Mouse (Mus musculus): ENCODE data around the gene Rbp2. TPM values are rescaled to one million over a fixed set of nuclear protein-coding genes. Genes with fewer than 3 reads are reported as not detected.
A peak's percentile ranks its signal among the peaks of the same experiment; 100 is the strongest.

The Rbp2 gene
- polyA plus RNA-seq, 2 experiments = 3.3 to 4.9 TPM

GRCm38 (mm10) chr9:98450976-98451375, 34.9 kb upstream of the Rbp2 start:
- no peaks in the 10 kb centered on the region for H3K27me3 ChIP-seq (ENCODE audit: control insufficient read depth, insufficient read depth, low read length)
- peaks cover 4% of the 10 kb centered on the region; the same call in 1 of the 2 replicates for H3K36me3 ChIP-seq (ENCODE audit: control insufficient read depth, insufficient read depth, low read length)
- peak; percentile 46 for DNase-seq (ENCODE audit: low spot score)
- ATAC-seq (ENCODE audit: low FRiP score, low read depth) = no peak
- H3K4me1 ChIP-seq (ENCODE audit: control insufficient read depth, insufficient read depth, low read length) = no peaks in the 10 kb centered on the region
- no peak overlapping the region for H3K4me2 ChIP-seq (replicated peaks; ENCODE audit: low read depth, low read length, severe bottlenecking)
- 56% methylated on average over 1 of the region's 1 CpGs for WGBS
- no peak for TF ChIP-seq POLR2A (IDR thresholded peaks at IDR 0.05; ENCODE audit: borderline replicate concordance, extremely low read depth, insufficient read depth, insufficient read length)
- H3K9ac ChIP-seq (ENCODE audit: low read depth, low read length, severe bottlenecking) = no peak overlapping the region
- H3K27ac ChIP-seq (replicated peaks; ENCODE audit: low read depth, low read length) = no peak overlapping the region
- no peak overlapping the region for H3K4me3 ChIP-seq (replicated peaks; ENCODE audit: low read length)
- no peaks in the 10 kb centered on the region for H3K9me3 ChIP-seq (ENCODE audit: control insufficient read depth, low read length)

- Histone ChIP-seq H3K4me1 (ENCODE audit: control insufficient read depth, insufficient read depth, low read length) (no peaks in the 10 kb centered on the region), H3K36me3 (ENCODE audit: control insufficient read depth, insufficient read depth, low read length) (no peaks in the 10 kb centered on the region), H3K27me3 (ENCODE audit: control insufficient read depth, insufficient read depth, low read length) (no peaks in the 10 kb centered on the region), H3K4me3 (replicated peaks; ENCODE audit: low read length) (no peak overlapping the region), H3K9me3 (ENCODE audit: control insufficient read depth, low read length) (no peaks in the 10 kb centered on the region), H3K27ac (replicated peaks; ENCODE audit: low read depth, low read length) (no peak overlapping the region), H3K4me2 (replicated peaks; ENCODE audit: low read depth, low read length, severe bottlenecking) (no peak overlapping the region), H3K9ac (ENCODE audit: low read depth, low read length, severe bottlenecking) (no peak overlapping the region)
- DNase-seq (ENCODE audit: low spot score) = no peak
- 60% methylated on average over 2 of the region's 2 CpGs for WGBS
- no peak for ATAC-seq (ENCODE audit: low FRiP score, low read depth)
- TF ChIP-seq POLR2A (IDR thresholded peaks at IDR 0.05; ENCODE audit: borderline replicate concordance, extremely low read depth, insufficient read depth, insufficient read length) = no peak
These were observed 19.2 kb upstream of the Rbp2 start for GRCm38 (mm10) chr9:98466709-98467108.

- Histone ChIP-seq H3K27me3 (ENCODE audit: control insufficient read depth, insufficient read depth, low read length) (no peaks in the 10 kb centered on the region), H3K36me3 (ENCODE audit: control insufficient read depth, insufficient read depth, low read length) (no peaks in the 10 kb centered on the region), H3K4me3 (replicated peaks; ENCODE audit: low read length) (no peak overlapping the region), H3K4me1 (ENCODE audit: control insufficient read depth, insufficient read depth, low read length) (no peaks in the 10 kb centered on the region), H3K9ac (ENCODE audit: low read depth, low read length, severe bottlenecking) (no peak overlapping the region), H3K27ac (replicated peaks; ENCODE audit: low read depth, low read length) (no peak overlapping the region), H3K4me2 (replicated peaks; ENCODE audit: low read depth, low read length, severe bottlenecking) (no peak overlapping the region), H3K9me3 (ENCODE audit: control insufficient read depth, low read length) (no peaks in the 10 kb centered on the region)
- 79% methylated on average over 2 of the region's 2 CpGs for WGBS
- DNase-seq (ENCODE audit: low spot score) = no peak
- no peak for TF ChIP-seq POLR2A (IDR thresholded peaks at IDR 0.05; ENCODE audit: borderline replicate concordance, extremely low read depth, insufficient read depth, insufficient read length)
- ATAC-seq (ENCODE audit: low FRiP score, low read depth) = no peak
These were observed 5.7 kb upstream of the Rbp2 start for GRCm38 (mm10) chr9:98480172-98480749.

DNA sequence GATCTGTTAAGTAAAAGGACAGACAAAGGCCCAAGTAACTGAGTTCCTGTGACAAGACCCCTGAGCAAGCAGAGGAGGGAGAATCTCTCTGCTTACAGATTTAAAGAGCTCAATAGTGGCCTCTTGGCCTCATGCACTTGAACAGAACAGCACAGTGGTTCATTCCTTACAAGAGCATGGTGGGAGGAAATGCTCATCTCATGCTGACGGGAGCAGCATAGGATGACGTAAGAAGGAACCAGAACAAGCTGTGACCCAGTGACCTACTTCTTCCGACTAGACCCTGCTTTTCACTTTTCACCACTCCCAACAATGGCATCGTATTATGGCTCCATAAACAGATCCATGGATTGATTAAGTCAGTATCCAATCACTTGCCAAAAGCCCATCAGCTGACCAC, 3.7 kb upstream of the Rbp2 start:
- DNase-seq (ENCODE audit: low spot score) (no peak), ATAC-seq (ENCODE audit: low FRiP score, low read depth) (no peak)
- Histone ChIP-seq H3K27me3 (ENCODE audit: control insufficient read depth, insufficient read depth, low read length) (no peaks in the 10 kb centered on the region), H3K4me3 (replicated peaks; ENCODE audit: low read length) (no peak overlapping the region), H3K27ac (replicated peaks; ENCODE audit: low read depth, low read length) (no peak overlapping the region), H3K4me1 (ENCODE audit: control insufficient read depth, insufficient read depth, low read length) (no peaks in the 10 kb centered on the region), H3K9ac (ENCODE audit: low read depth, low read length, severe bottlenecking) (no peak overlapping the region), H3K9me3 (ENCODE audit: control insufficient read depth, low read length) (no peaks in the 10 kb centered on the region), H3K4me2 (replicated peaks; ENCODE audit: low read depth, low read length, severe bottlenecking) (no peak overlapping the region), H3K36me3 (ENCODE audit: control insufficient read depth, insufficient read depth, low read length) (no peaks in the 10 kb centered on the region)
- TF ChIP-seq POLR2A (IDR thresholded peaks at IDR 0.05; ENCODE audit: borderline replicate concordance, extremely low read depth, insufficient read depth, insufficient read length) = no peak
- WGBS = 47% methylated on average over 4 of the region's 4 CpGs

DNA sequence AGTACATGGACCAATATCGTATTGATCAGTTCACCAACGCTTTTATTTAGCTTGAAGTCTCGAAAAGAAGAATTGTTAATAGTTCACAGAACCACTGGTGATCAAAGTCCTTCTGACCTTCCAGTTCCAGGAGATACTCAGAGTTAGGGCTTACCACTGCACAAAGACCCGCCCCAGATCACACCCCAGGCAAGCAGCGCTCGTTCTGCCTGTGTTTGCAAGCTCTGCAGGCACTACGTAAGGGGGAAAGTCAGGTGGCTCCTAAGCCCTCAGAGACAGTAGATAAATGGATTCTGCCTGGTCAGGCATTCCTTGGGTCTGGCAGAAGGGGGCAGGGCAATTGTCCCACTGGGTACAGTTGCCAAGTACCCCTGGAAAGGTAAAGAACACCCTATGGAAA, 895 bp upstream of the Rbp2 start:
- no peaks in the 10 kb centered on the region for H3K9me3 ChIP-seq (ENCODE audit: control insufficient read depth, low read length)
- no peak overlapping the region for H3K9ac ChIP-seq (ENCODE audit: low read depth, low read length, severe bottlenecking)
- DNase-seq (ENCODE audit: low spot score) (no peak), ATAC-seq (ENCODE audit: low FRiP score, low read depth) (no peak)
- H3K36me3 ChIP-seq (ENCODE audit: control insufficient read depth, insufficient read depth, low read length) = no peaks in the 10 kb centered on the region
- no peaks in the 10 kb centered on the region for H3K4me1 ChIP-seq (ENCODE audit: control insufficient read depth, insufficient read depth, low read length)
- 81% methylated on average over 7 of the region's 7 CpGs for WGBS
- no peak for TF ChIP-seq POLR2A (IDR thresholded peaks at IDR 0.05; ENCODE audit: borderline replicate concordance, extremely low read depth, insufficient read depth, insufficient read length)
- H3K4me2 ChIP-seq (replicated peaks; ENCODE audit: low read depth, low read length, severe bottlenecking) = no peak overlapping the region
- H3K4me3 ChIP-seq (replicated peaks; ENCODE audit: low read length) = no peak overlapping the region
- H3K27me3 ChIP-seq (ENCODE audit: control insufficient read depth, insufficient read depth, low read length) = no peaks in the 10 kb centered on the region
- H3K27ac ChIP-seq (replicated peaks; ENCODE audit: low read depth, low read length) = no peak overlapping the region

DNA sequence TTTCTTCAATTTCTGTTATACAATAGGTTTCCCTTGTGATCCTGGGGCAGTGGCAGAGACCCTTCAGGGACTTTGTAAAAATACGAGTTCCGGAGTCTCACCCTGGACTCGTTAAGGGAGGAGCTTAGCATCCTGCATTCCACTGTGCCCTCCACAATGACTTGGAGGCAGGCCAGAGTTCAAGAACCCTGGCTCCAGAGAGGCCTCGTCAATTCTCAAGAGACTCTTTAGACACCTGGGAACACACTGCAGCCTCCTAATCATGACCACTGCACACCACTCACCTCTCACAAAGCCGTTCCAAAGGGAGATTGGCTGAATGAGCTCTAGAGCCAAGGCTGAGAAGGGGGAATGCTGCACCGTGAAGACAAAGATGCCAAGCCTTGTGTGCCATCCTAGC, 1.4 kb downstream of the Rbp2 start:
- Histone ChIP-seq H3K27me3 (ENCODE audit: control insufficient read depth, insufficient read depth, low read length) (no peaks in the 10 kb centered on the region), H3K27ac (replicated peaks; ENCODE audit: low read depth, low read length) (no peak overlapping the region), H3K4me3 (replicated peaks; ENCODE audit: low read length) (no peak overlapping the region), H3K36me3 (ENCODE audit: control insufficient read depth, insufficient read depth, low read length) (no peaks in the 10 kb centered on the region), H3K9me3 (ENCODE audit: control insufficient read depth, low read length) (no peaks in the 10 kb centered on the region), H3K4me2 (replicated peaks; ENCODE audit: low read depth, low read length, severe bottlenecking) (no peak overlapping the region), H3K4me1 (ENCODE audit: control insufficient read depth, insufficient read depth, low read length) (no peaks in the 10 kb centered on the region), H3K9ac (ENCODE audit: low read depth, low read length, severe bottlenecking) (no peak overlapping the region)
- TF ChIP-seq POLR2A (IDR thresholded peaks at IDR 0.05; ENCODE audit: borderline replicate concordance, extremely low read depth, insufficient read depth, insufficient read length) = no peak
- WGBS = 52% methylated on average over 6 of the region's 6 CpGs
- no peak for DNase-seq (ENCODE audit: low spot score)
- ATAC-seq (ENCODE audit: low FRiP score, low read depth) = no peak
